Mouse (Mus musculus) MEL (cell line): ENCODE results near the gene Eif2ak4. TPM values are rescaled to one million over a fixed set of nuclear protein-coding genes. Genes with fewer than 3 reads are reported as not detected.

ENCODE experiments used
- DNase-seq: peaks from one replicate; pipeline ENCODE4 v3.0.0; 2011; ENCODE audit warnings: low read depth, low spot score
- H3K27ac ChIP-seq: 2 replicates; pipeline ENCODE4 v1.5.1; 2012; ENCODE audit warnings: low read depth, mild to moderate bottlenecking, control low read depth, low read length, moderate library complexity; ENCODE audit not compliant: control insufficient read depth
- H3K27me3 ChIP-seq, 2 experiments: fragments of 150-350 bp in 1 of 2; sonication (generic) in 1 of 2; 2 replicates each; pipeline ENCODE4 v1.6.1; 2012; ENCODE audit warnings: low read length in 2 of 2, mild to moderate bottlenecking in 2 of 2, improper control_type of control experiment in 1 of 2, moderate library complexity in 1 of 2; ENCODE audit not compliant: insufficient read depth in 2 of 2, control insufficient read depth in 1 of 2
- H3K36me3 ChIP-seq, 2 experiments: 2 replicates each; pipeline ENCODE4 v1.6.1; 2012 to 2014; ENCODE audit warnings: low read length in 2 of 2, improper control_type of control experiment in 1 of 2, inconsistent platforms in 1 of 2, mild to moderate bottlenecking in 1 of 2; ENCODE audit not compliant: insufficient read depth in 2 of 2, control insufficient read depth in 1 of 2
- H3K4me1 ChIP-seq, 2 experiments: fragments of 150-350 bp in 1 of 2; sonication (generic) in 1 of 2; 2 replicates each; pipeline ENCODE4 v1.6.1; 2012; ENCODE audit warnings: low read length in 2 of 2, improper control_type of control experiment in 1 of 2, mild to moderate bottlenecking in 1 of 2; ENCODE audit not compliant: insufficient read depth in 2 of 2, control insufficient read depth in 1 of 2
- H3K4me3 ChIP-seq, 2 experiments: fragments of 150-350 bp in 1 of 2; sonication (generic) in 1 of 2; 2 replicates each; pipeline ENCODE4 v1.5.1; 2012; ENCODE audit warnings: low read depth in 2 of 2, low read length in 2 of 2, mild to moderate bottlenecking in 2 of 2, moderate library complexity in 2 of 2, control low read depth in 1 of 2, improper control_type of control experiment in 1 of 2; ENCODE audit not compliant: control insufficient read depth in 1 of 2, insufficient read depth in 1 of 2
- H3K79me2 ChIP-seq: 2 replicates; pipeline ENCODE4 v1.6.1; 2012; ENCODE audit warnings: mild to moderate bottlenecking, low read length, moderate library complexity; ENCODE audit not compliant: control insufficient read depth, poor library complexity, insufficient read depth
- H3K9ac ChIP-seq: 2 replicates; pipeline ENCODE4 v1.6.1; 2012; ENCODE audit warnings: low read depth, mild to moderate bottlenecking, control low read depth, low read length, moderate library complexity; ENCODE audit not compliant: control insufficient read depth, poor library complexity, severe bottlenecking
- H3K9me3 ChIP-seq: fragments of 150-350 bp; sonication (generic); replicated peaks from 2 replicates; pipeline ENCODE4 v1.6.1; 2012; ENCODE audit warnings: mild to moderate bottlenecking, low read length, improper control_type of control experiment, moderate library complexity; ENCODE audit not compliant: insufficient read depth
- BHLHE40 ChIP-seq: IDR thresholded peaks from 2 replicates; pipeline ENCODE4 v1.6.1; 2012; ENCODE audit warnings: low read depth, mild to moderate bottlenecking, inconsistent platforms, low read length, improper control_type of control experiment, borderline replicate concordance
- CHD1 ChIP-seq: IDR thresholded peaks from 2 replicates; pipeline ENCODE4 v1.6.1; 2012; ENCODE audit warnings: low read depth, mild to moderate bottlenecking, inconsistent platforms, low read length, improper control_type of control experiment
- CTCF ChIP-seq, 3 experiments: IDR thresholded peaks in 2 of 3; conservative IDR thresholded peaks in 1 of 3; 2 replicates each; pipeline ENCODE4 v1.5.1; 2011 to 2012; ENCODE audit warnings: low read length in 3 of 3, low read depth in 2 of 3, mild to moderate bottlenecking in 2 of 3, improper control_type of control experiment in 1 of 3, inconsistent platforms in 1 of 3, mixed read lengths in 1 of 3, moderate library complexity in 1 of 3; ENCODE audit not compliant: control insufficient read depth in 1 of 3, insufficient read depth in 1 of 3, poor library complexity in 1 of 3, severe bottlenecking in 1 of 3
- E2F4 ChIP-seq: IDR thresholded peaks from 2 replicates; pipeline ENCODE4 v1.6.1; 2011; ENCODE audit warnings: low read depth, low read length, improper control_type of control experiment, borderline replicate concordance
- ELF1 ChIP-seq: IDR thresholded peaks from 2 replicates; pipeline ENCODE4 v1.6.1; 2014; ENCODE audit warnings: low read depth, mild to moderate bottlenecking, inconsistent platforms, low read length, improper control_type of control experiment, moderate library complexity
- GABPA ChIP-seq: IDR thresholded peaks from 2 replicates; pipeline ENCODE4 v1.6.1; 2012; ENCODE audit warnings: low read depth, mild to moderate bottlenecking, inconsistent platforms, low read length, improper control_type of control experiment, moderate library complexity
- JUND ChIP-seq: IDR thresholded peaks from 2 replicates; pipeline ENCODE4 v1.6.1; 2011; ENCODE audit warnings: low read depth, mild to moderate bottlenecking, improper control_type of control experiment, low read length
- MAFK ChIP-seq: IDR thresholded peaks from 2 replicates; pipeline ENCODE4 v1.6.1; 2011; ENCODE audit warnings: low read depth, mild to moderate bottlenecking, low read length, improper control_type of control experiment, borderline replicate concordance
- MXI1 ChIP-seq: IDR thresholded peaks from 2 replicates; pipeline ENCODE4 v1.6.1; 2011; ENCODE audit warnings: mild to moderate bottlenecking, low read depth, low read length, improper control_type of control experiment
- MYC ChIP-seq: IDR thresholded peaks from 2 replicates; pipeline ENCODE4 v1.6.1; 2011; ENCODE audit warnings: low read depth, mild to moderate bottlenecking, low read length, improper control_type of control experiment, moderate library complexity
- POLR2AphosphoS2 ChIP-seq: IDR thresholded peaks from 2 replicates; pipeline ENCODE4 v1.6.1; 2011; ENCODE audit warnings: low read length, improper control_type of control experiment
- SMC3 ChIP-seq: IDR thresholded peaks from 2 replicates; pipeline ENCODE4 v1.6.1; 2011; ENCODE audit warnings: low read depth, low read length, improper control_type of control experiment
- TCF12 ChIP-seq: IDR thresholded peaks from 2 replicates; pipeline ENCODE4 v1.6.1; 2014; ENCODE audit warnings: low read depth, mild to moderate bottlenecking, inconsistent platforms, low read length, improper control_type of control experiment, moderate library complexity
- USF1 ChIP-seq: IDR thresholded peaks from 2 replicates; pipeline ENCODE4 v1.6.1; 2014; ENCODE audit warnings: low read depth, mild to moderate bottlenecking, inconsistent platforms, low read length, improper control_type of control experiment, moderate library complexity
- ZKSCAN1 ChIP-seq: IDR thresholded peaks from 2 replicates; pipeline ENCODE4 v1.6.1; 2012; ENCODE audit warnings: low read depth, mild to moderate bottlenecking, inconsistent platforms, low read length, improper control_type of control experiment, moderate library complexity
- ZMIZ1 ChIP-seq: IDR thresholded peaks from 2 replicates; pipeline ENCODE4 v1.6.1; 2012; ENCODE audit warnings: low read depth, mild to moderate bottlenecking, inconsistent platforms, low read length, improper control_type of control experiment, moderate library complexity
- polyA plus RNA-seq, 2 experiments: library from polyadenylated mRNA; stranded (reverse) in 1 of 2; unstranded in 1 of 2; fragments of >175 nt in 1 of 2; fragments of >200 nt in 1 of 2; gene quantifications; 2 replicates each; pipeline versions ENCODE4 v1.2.1 to v1.2.4; 2012; ENCODE audit warnings: low replicate concordance in 2 of 2, low read depth in 1 of 2; ENCODE audit not compliant: insufficient read length in 2 of 2, insufficient read depth in 1 of 2, missing spikeins in 1 of 2
- total RNA-seq: library from RNA; depleted of rRNA; stranded (reverse); fragments of 300-350 nt; gene quantifications from 2 replicates; pipeline ENCODE4 v1.2.3, GENCODE M21; 2012

Eif2ak4 gene
- total and polyA plus RNA-seq, 3 experiments, result 13.2 to 15.5 TPM; not detected in 1

DNA sequence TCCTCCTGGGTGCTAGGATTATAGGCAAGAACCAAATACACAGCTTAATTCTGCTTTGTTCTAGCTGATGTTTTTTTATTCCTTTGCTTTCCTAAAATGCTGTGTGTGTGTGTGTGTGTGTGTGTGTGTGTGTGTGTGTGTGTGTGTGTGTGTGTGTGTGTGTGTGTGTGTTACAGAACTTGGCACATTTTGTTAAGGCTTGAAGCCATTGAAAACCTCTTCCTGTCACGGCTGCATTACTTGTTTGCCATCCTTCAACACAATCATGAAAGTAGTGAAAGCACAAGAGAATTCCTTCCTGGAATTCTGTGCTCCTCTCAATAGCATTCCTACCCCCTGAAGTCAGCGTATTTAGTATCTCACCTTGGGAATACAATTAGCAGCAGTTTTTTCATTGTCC is 77.5 kb downstream of the Eif2ak4 start:
- Histone ChIP-seq H3K4me3 (no peak overlapping the region), H3K4me1 (no peaks in the 10 kb centered on the region), H3K9ac (no peak overlapping the region), H3K36me3 (peaks cover 0 to 3% of the 10 kb centered on the region in 2 experiments; a peak in 1 of 4 replicates), H3K27ac (no peak overlapping the region), H3K9me3 (no peaks in the 10 kb centered on the region), H3K79me2 (no peaks in the 10 kb centered on the region), H3K27me3 (no peaks in the 10 kb centered on the region)
- no peak for DNase-seq
- TF ChIP-seq BHLHE40 (no peak), POLR2AphosphoS2 (no peak), E2F4 (no peak), ELF1 (no peak), MYC (no peak), SMC3 (no peak), TCF12 (no peak), USF1 (no peak), MXI1 (no peak), ZMIZ1 (no peak), JUND (no peak), GABPA (no peak), ZKSCAN1 (no peak), MAFK (no peak), CHD1 (no peak)

DNA sequence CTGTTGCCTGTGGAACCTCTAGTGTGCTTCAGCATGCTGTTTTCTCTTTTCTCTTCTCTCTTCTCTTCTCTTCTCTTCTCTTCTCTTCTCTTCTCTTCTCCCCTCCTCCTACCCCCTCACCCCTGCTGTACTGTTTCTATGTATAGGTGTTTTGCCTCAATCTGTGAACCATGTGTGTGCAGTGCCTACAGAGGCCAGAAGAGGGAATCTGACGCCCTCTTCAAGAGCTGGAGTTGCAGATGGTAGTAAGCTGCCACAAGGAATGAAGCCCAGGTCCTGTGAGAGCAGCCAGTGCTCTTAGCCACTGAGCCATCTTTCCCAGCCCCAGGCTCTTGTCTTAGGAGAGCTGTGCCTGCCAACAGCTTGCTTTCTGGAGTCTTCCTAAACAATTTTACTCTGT is 78.2 kb downstream of the Eif2ak4 start:
- Histone ChIP-seq H3K36me3 (peaks cover 0 to 3% of the 10 kb centered on the region in 2 experiments; a peak in 1 of 4 replicates), H3K4me3 (no peak overlapping the region), H3K27ac (no peak overlapping the region), H3K9ac (no peak overlapping the region), H3K79me2 (no peaks in the 10 kb centered on the region), H3K9me3 (no peaks in the 10 kb centered on the region)
- TF ChIP-seq CTCF (IDR thresholded peaks at IDR 0.05 in 2 of 3, conservative IDR thresholded peaks at IDR 0.05 in 1 of 3; ENCODE audit: control insufficient read depth in 1 of 3, insufficient read depth in 1 of 3, low read depth in 2 of 3, low read length in 3 of 3, poor library complexity in 1 of 3, severe bottlenecking in 1 of 3) (peak in 2 of 3 experiments; percentile 8 to 19; a peak in 2 of 6 replicates), MXI1 (no peak), SMC3 (peak; percentile 19; the same call in 1 of the 2 replicates)
- TF ChIP-seq, all 39 proteins: peak for 2
- DNase-seq, result peak; percentile 38
- no peaks in the 10 kb centered on the region for H3K27me3 ChIP-seq
- no peaks in the 10 kb centered on the region for H3K4me1 ChIP-seq
